Mouse (Mus musculus) megakaryocyte, embryonic 14.5 days (primary cell): ENCODE measurements around the gene Fasn.

Source experiments
- FLI1 ChIP-seq: IDR thresholded peaks from 2 replicates; pipeline ENCODE4 v1.6.1; 2012; ENCODE audit warnings: low read length, inconsistent platforms, mixed read lengths
- GATA1 ChIP-seq: IDR thresholded peaks from 3 replicates; pipeline ENCODE4 v1.6.1; 2012; ENCODE audit warnings: mixed read lengths, low read length, inconsistent platforms, borderline replicate concordance

DNA sequence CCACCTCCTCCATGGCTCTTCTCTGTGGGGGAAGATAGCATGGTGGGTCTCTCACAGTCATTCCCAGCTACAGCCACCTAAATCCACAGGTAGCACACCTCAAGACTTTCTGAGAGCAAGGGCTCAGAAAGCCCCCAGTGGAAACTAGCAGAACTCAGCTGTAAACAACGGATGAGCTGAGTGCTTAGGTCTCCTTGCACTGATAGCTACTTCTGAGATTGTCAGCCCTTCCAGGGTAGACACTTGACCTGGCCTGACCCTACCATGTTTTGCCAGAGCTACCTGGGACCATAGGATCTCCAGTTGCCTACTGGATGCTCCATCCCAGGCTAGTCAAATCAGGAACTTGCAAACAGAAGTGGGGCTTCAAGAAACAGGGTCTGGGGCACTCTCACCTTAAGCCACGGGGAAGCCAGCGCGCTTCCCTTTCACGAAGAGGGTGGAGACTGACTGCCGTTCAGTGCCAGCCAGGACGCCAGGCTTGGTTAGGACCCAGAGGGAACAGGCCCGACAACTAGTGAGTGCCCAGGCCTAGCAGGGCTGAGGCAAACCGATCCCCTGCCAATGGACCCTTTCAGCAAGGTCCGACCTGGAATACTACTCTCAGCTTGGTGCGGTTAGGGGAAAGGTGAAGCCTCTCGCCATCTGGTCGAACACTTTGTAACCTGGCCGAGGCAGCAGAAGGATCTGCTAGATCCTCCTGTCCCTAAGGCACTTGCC is 1.4 kb downstream of the Fasn start:
- TF ChIP-seq GATA1 = no peak
- TF ChIP-seq FLI1 = no peak
